Mouse (Mus musculus) heart, postnatal 0 days (tissue): ENCODE measurements at regions not wholly inside any gene's neighbourhood (a gene's known extent, or its start where the extent isn't known, plus 50 kb on each side); places are given as distances from the start of the nearest gene placed in this dataset.
A peak's percentile ranks its signal among the peaks of the same experiment; 100 is the strongest.

ENCODE experiments used
- ATAC-seq: fragments of 200-750 bp; cut with Nextera tagmentation; 2 replicates; pipeline ENCODE4 v1.8.0; 2017; ENCODE audit warnings: low read depth, moderate number of reproducible peaks, moderate library complexity; ENCODE audit not compliant: insufficient read depth
- DNase-seq: peaks from one replicate; pipeline ENCODE4 v3.0.0-alpha.2; 2016; ENCODE audit warnings: low spot score
- H3K27ac ChIP-seq: fragments of 300-500 bp; sonication (generic); 2 replicates; pipeline ENCODE4 v1.5.1; 2014; ENCODE audit warnings: low read depth, mild to moderate bottlenecking
- H3K27me3 ChIP-seq: fragments of 300-500 bp; sonication (generic); 2 replicates; pipeline ENCODE4 v1.6.1; 2014; ENCODE audit warnings: low read length, mixed read lengths; ENCODE audit not compliant: control insufficient read depth, insufficient read depth
- H3K36me3 ChIP-seq: fragments of 300-500 bp; sonication (generic); replicated peaks from 2 replicates; pipeline ENCODE4 v1.6.1; 2014; ENCODE audit warnings: low read length, mixed read lengths; ENCODE audit not compliant: control insufficient read depth, insufficient read depth
- H3K4me1 ChIP-seq: fragments of 300-500 bp; sonication (generic); 2 replicates; pipeline ENCODE4 v1.6.1; 2014; ENCODE audit warnings: antibody characterized with exemption; ENCODE audit not compliant: control insufficient read depth, insufficient read depth
- H3K4me2 ChIP-seq: fragments of 300-500 bp; sonication (generic); 2 replicates; pipeline ENCODE4 v1.6.1; 2014; ENCODE audit warnings: low read depth, mild to moderate bottlenecking, low read length, moderate library complexity
- H3K4me3 ChIP-seq: fragments of 300-500 bp; sonication (generic); 2 replicates; pipeline ENCODE4 v1.5.1; 2014; ENCODE audit warnings: low read depth, low read length
- H3K9ac ChIP-seq: fragments of 300-500 bp; sonication (generic); replicated peaks from 2 replicates; pipeline ENCODE4 v1.6.1; 2014; ENCODE audit warnings: low read depth, low read length, mixed read lengths
- H3K9me3 ChIP-seq: fragments of 300-500 bp; sonication (generic); replicated peaks from 2 replicates; pipeline ENCODE4 v1.6.1; 2016; ENCODE audit warnings: low read length; ENCODE audit not compliant: control insufficient read depth
- CTCF ChIP-seq: IDR thresholded peaks from 2 replicates; pipeline ENCODE4 v1.5.1; 2016; ENCODE audit warnings: antibody characterized with exemption, control low read depth, low read depth
- EP300 ChIP-seq: IDR thresholded peaks from 2 replicates; pipeline ENCODE4 v1.6.1; 2016; ENCODE audit warnings: antibody characterized with exemption, low read depth
- WGBS: fragments of 180-500 bp; shearing (Covaris S2); extraction: QIAGEN DNeasy Blood & Tissue Kit; methylation state at CpG from one replicate; pipeline ENCODE4 v1.1.7; 2014; 5-methylcytosine and 5-hydroxymethylcytosine counted together

- Histone ChIP-seq H3K9me3 (no peaks in the 10 kb centered on the region), H3K4me1 (no peaks in the 10 kb centered on the region), H3K36me3 (no peaks in the 10 kb centered on the region), H3K27me3 (no peaks in the 10 kb centered on the region), H3K9ac (no peak overlapping the region), H3K4me2 (no peak overlapping the region), H3K4me3 (no peak overlapping the region), H3K27ac (no peak overlapping the region)
- DNase-seq (no peak), ATAC-seq (no peak)
- no peak for TF ChIP-seq EP300
- no peak for TF ChIP-seq CTCF
- WGBS: 81% methylated on average over 13 of the region's 13 CpGs
Observed at GRCm38 (mm10) chr6:140993643-140994580, 255.2 kb upstream of the Pde3a start.

- Histone ChIP-seq H3K9ac (no peak overlapping the region), H3K36me3 (no peaks in the 10 kb centered on the region), H3K27ac (no peak overlapping the region), H3K4me3 (no peak overlapping the region), H3K9me3 (no peaks in the 10 kb centered on the region), H3K4me1 (no peaks in the 10 kb centered on the region), H3K4me2 (no peak overlapping the region), H3K27me3 (no peaks in the 10 kb centered on the region)
- WGBS: 60% methylated on average over 14 of the region's 14 CpGs
- TF ChIP-seq EP300 (no peak), CTCF (peak; percentile 35)
- DNase-seq (no peak), ATAC-seq (no peak)
Observed at GRCm38 (mm10) chr6:140995340-140996135, 253.5 kb upstream of the Pde3a start.

DNA sequence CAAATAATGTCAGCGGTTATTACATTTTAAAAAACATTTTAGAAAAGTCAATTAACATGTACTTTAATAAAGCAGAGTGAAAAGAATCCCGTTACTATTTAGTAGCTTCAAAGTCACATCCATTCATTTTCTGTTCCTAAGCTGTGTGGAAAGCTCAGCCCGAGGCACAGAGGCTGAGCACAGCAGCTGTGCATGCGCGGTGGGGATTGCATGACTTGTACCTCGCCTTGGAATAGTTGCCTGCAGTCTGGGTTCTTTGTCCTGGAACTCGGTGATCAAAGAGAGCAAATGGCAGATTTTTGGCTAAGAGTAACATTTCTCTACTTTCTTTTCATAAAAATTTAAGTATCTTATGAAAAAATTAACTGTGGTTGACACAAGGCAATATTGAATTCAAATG lies 251.0 kb upstream of the Pde3a start:
- no peak overlapping the region for H3K9ac ChIP-seq
- TF ChIP-seq CTCF (no peak), EP300 (no peak)
- DNase-seq: no peak
- H3K4me2 ChIP-seq: no peak overlapping the region
- no peaks in the 10 kb centered on the region for H3K27me3 ChIP-seq
- H3K36me3 ChIP-seq: no peaks in the 10 kb centered on the region
- no peak overlapping the region for H3K27ac ChIP-seq
- WGBS: 79% methylated on average over 7 of the region's 7 CpGs
- no peak overlapping the region for H3K4me3 ChIP-seq
- H3K9me3 ChIP-seq: no peaks in the 10 kb centered on the region
- no peaks in the 10 kb centered on the region for H3K4me1 ChIP-seq
- no peak for ATAC-seq

DNA sequence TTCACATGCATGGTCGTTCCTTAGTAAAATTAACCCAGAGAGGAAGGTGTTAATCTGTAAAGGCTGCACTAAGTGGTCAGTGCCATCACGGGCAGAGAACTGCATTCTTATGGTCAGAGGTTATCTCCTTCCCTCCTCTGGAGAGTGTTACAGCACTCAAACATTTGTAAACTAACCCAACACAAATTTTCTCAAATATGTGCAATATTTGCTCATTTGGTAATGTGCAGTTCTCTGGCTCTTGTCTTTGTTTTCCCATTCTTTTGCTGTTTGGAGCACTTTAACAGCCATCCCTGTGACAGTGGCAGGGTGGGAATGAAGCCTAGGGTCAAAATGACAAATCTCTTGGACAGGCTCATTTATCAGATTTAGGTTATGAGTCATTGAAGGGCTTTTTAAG lies 248.5 kb upstream of the Pde3a start:
- no peaks in the 10 kb centered on the region for H3K4me1 ChIP-seq
- DNase-seq (no peak), ATAC-seq (no peak)
- no peak overlapping the region for H3K27ac ChIP-seq
- no peak overlapping the region for H3K9ac ChIP-seq
- H3K4me3 ChIP-seq: no peak overlapping the region
- no peak for TF ChIP-seq EP300
- no peak for TF ChIP-seq CTCF
- H3K9me3 ChIP-seq: no peaks in the 10 kb centered on the region
- 15% methylated on average over 2 of the region's 2 CpGs for WGBS
- H3K4me2 ChIP-seq: no peak overlapping the region
- no peaks in the 10 kb centered on the region for H3K36me3 ChIP-seq
- no peaks in the 10 kb centered on the region for H3K27me3 ChIP-seq

GRCm38 (mm10) chr6:141001306-141001705 lies 247.8 kb upstream of the Pde3a start:
- no peak for TF ChIP-seq EP300
- no peak for TF ChIP-seq CTCF
- ATAC-seq: no peak
- WGBS: 56% methylated on average over 3 of the region's 3 CpGs

More at GRCm38 (mm10) chr6:141001306-141001705, 247.8 kb upstream of the Pde3a start:
- Histone ChIP-seq H3K9me3 (no peaks in the 10 kb centered on the region), H3K27ac (no peak overlapping the region), H3K36me3 (no peaks in the 10 kb centered on the region), H3K4me3 (no peak overlapping the region), H3K9ac (no peak overlapping the region), H3K4me2 (no peak overlapping the region), H3K4me1 (no peaks in the 10 kb centered on the region), H3K27me3 (no peaks in the 10 kb centered on the region)
- DNase-seq: no peak
